Mouse (Mus musculus) cerebellum, adult 2 months (tissue): ENCODE data around the gene Dhrs13. TPM values are rescaled to one million over a fixed set of nuclear protein-coding genes. Genes with fewer than 3 reads are reported as not detected.

ENCODE experiments used
- DNase-seq, 2 experiments: peaks; one replicate each; pipeline ENCODE4 v3.0.0; 2021
- H3K27ac ChIP-seq: fragments of 200-500 bp; 2 replicates; pipeline ENCODE4 v1.5.1; 2012; ENCODE audit warnings: low read length, control low read depth, inconsistent platforms; ENCODE audit not compliant: insufficient read depth
- H3K27me3 ChIP-seq: fragments of 200-500 bp; 2 replicates; pipeline ENCODE4 v1.6.1; 2012; ENCODE audit warnings: inconsistent platforms, mild to moderate bottlenecking, low read length, moderate library complexity; ENCODE audit not compliant: control insufficient read depth, insufficient read depth
- H3K4me1 ChIP-seq: fragments of 200-500 bp; 2 replicates; pipeline ENCODE4 v1.6.1; 2011; ENCODE audit warnings: low read length; ENCODE audit not compliant: control insufficient read depth, insufficient read depth
- H3K4me3 ChIP-seq: fragments of 200-500 bp; replicated peaks from 2 replicates; pipeline ENCODE3; 2011; ENCODE audit warnings: mild to moderate bottlenecking, low read depth, low read length, control low read depth; ENCODE audit not compliant: insufficient read depth
- CTCF ChIP-seq: fragments of 200-500 bp; IDR thresholded peaks from 2 replicates; pipeline ENCODE4 v1.5.1; 2011; ENCODE audit warnings: low read depth, mild to moderate bottlenecking, control low read depth, low read length, moderate library complexity, borderline replicate concordance; ENCODE audit not compliant: insufficient read depth
- POLR2A ChIP-seq: fragments of 200-500 bp; IDR thresholded peaks from 2 replicates; pipeline ENCODE4 v1.6.1; 2011; ENCODE audit warnings: low read length, control low read depth, borderline replicate concordance; ENCODE audit not compliant: insufficient read depth
- WGBS: fragments of 180-500 bp; shearing (Covaris S2); methylation state at CpG from one replicate; pipeline ENCODE4 v1.1.7; 2018; 5-methylcytosine and 5-hydroxymethylcytosine counted together
- polyA plus RNA-seq: library from polyadenylated mRNA; depleted of rRNA; stranded (reverse); fragments of >200 nt; gene quantifications from 2 replicates; pipeline ENCODE4 v1.2.3, GENCODE M21; 2012

Dhrs13 gene
- polyA plus RNA-seq, 1 experiment, result 18.8 TPM

GRCm38 (mm10) chr11:78053078-78053477 lies 21.0 kb downstream of the Dhrs13 start:
- H3K4me1 ChIP-seq, result no peaks in the 10 kb centered on the region
- TF ChIP-seq POLR2A, result no peak
- TF ChIP-seq CTCF, result no peak
- no peak for DNase-seq
- whole genome bisulfite sequencing, result 94% methylated on average over 8 of the region's 8 CpGs
- H3K4me3 ChIP-seq, result no peak overlapping the region
- H3K27ac ChIP-seq, result no peak overlapping the region
- no peaks in the 10 kb centered on the region for H3K27me3 ChIP-seq

GRCm38 (mm10) chr11:78056946-78057345 lies 24.9 kb downstream of the Dhrs13 start:
- WGBS, result 55% methylated on average over 8 of the region's 8 CpGs
- TF ChIP-seq POLR2A (no peak), CTCF (no peak)
- Histone ChIP-seq H3K27me3 (no peaks in the 10 kb centered on the region), H3K4me3 (no peak overlapping the region), H3K27ac (no peak overlapping the region), H3K4me1 (no peaks in the 10 kb centered on the region)
- peak in 1 of 2 experiments; percentile 6 for DNase-seq

- DNase-seq, result peak; percentile 55 to 65
- TF ChIP-seq POLR2A (no peak), CTCF (peak; percentile 86)
- H3K27ac ChIP-seq, result no peak overlapping the region
- no peak overlapping the region for H3K4me3 ChIP-seq
- H3K4me1 ChIP-seq, result no peaks in the 10 kb centered on the region
- no peaks in the 10 kb centered on the region for H3K27me3 ChIP-seq
- WGBS, result 38% methylated on average over 9 of the region's 9 CpGs
Measured at GRCm38 (mm10) chr11:78059833-78060757, 28.0 kb downstream of the Dhrs13 start.

DNA sequence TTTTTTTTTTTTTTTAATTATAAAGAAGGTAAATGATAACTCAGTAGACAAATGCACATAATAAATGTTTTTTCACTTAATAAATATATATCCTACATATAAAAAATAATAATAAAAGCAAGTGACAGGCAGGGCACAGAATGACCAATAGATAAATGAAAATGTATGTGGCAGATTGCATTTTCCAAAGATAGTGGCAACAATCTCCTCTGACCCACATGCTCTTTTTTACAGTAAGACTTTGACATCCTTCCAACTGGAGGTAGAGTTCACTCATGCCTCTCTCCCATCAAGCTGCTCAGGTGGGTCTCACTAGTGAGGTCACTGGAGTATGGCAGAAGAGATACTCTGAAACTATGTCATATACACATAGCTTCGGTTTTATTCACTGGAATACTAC lies 30.5 kb downstream of the Dhrs13 start:
- no peak for DNase-seq
- no peak overlapping the region for H3K4me3 ChIP-seq
- no peaks in the 10 kb centered on the region for H3K4me1 ChIP-seq
- TF ChIP-seq CTCF (no peak), POLR2A (no peak)
- no peaks in the 10 kb centered on the region for H3K27me3 ChIP-seq
- WGBS, result 90% methylated on average over 1 of the region's 1 CpGs
- no peak overlapping the region for H3K27ac ChIP-seq

- H3K4me3 ChIP-seq, result no peak overlapping the region
- DNase-seq, result no peak
- H3K27ac ChIP-seq, result no peak overlapping the region
- no peak for TF ChIP-seq POLR2A
- no peak for TF ChIP-seq CTCF
- H3K27me3 ChIP-seq, result no peaks in the 10 kb centered on the region
- WGBS, result 48% methylated on average over 2 of the region's 2 CpGs
- no peaks in the 10 kb centered on the region for H3K4me1 ChIP-seq
Measured at GRCm38 (mm10) chr11:78065906-78066305, 33.8 kb downstream of the Dhrs13 start.

DNA sequence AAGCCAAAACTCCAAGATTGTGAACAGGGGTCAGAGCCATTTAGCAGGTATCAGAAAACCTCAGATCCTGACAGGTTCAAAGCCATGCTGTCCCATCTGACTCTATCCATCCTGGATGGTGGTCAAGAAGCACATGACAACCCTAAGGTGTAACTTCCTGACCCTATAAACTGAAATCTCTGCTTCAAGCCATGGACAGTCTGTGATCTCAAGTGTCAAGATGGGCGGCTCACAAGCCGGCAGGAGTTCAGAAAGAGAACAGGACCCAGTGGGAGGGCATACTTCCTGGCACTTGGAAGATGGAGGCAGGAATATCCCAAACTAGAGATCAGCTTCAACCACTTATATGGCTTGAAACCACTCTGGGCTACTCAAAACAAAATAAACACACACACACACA lies 34.6 kb downstream of the Dhrs13 start:
- Histone ChIP-seq H3K4me1 (no peaks in the 10 kb centered on the region), H3K4me3 (no peak overlapping the region), H3K27me3 (no peaks in the 10 kb centered on the region), H3K27ac (no peak overlapping the region)
- TF ChIP-seq CTCF (no peak), POLR2A (no peak)
- 45% methylated on average over 2 of the region's 2 CpGs for WGBS
- DNase-seq, result no peak

DNA sequence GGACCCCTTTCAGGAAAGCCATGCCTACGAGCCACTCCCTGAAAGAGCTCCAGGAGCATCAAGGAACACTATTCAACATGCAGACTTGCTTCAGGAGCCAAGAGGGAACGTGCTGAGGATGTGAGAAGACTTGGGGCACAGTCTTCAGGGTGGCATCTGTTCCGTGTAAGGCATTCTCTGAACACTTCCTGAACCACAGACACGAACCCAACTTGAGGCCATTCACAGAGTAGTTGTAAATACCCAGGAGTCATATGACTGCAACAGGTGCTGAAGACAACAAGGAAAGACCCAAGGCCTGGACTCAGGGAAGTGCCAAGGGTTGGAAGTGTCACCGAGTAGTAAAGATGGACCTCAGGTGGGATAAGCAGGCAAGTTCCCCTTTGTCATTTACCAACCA lies 35.5 kb downstream of the Dhrs13 start:
- TF ChIP-seq CTCF (no peak), POLR2A (no peak)
- no peaks in the 10 kb centered on the region for H3K4me1 ChIP-seq
- 61% methylated on average over 5 of the region's 5 CpGs for WGBS
- no peaks in the 10 kb centered on the region for H3K27me3 ChIP-seq
- no peak overlapping the region for H3K4me3 ChIP-seq
- H3K27ac ChIP-seq, result no peak overlapping the region
- no peak for DNase-seq

DNA sequence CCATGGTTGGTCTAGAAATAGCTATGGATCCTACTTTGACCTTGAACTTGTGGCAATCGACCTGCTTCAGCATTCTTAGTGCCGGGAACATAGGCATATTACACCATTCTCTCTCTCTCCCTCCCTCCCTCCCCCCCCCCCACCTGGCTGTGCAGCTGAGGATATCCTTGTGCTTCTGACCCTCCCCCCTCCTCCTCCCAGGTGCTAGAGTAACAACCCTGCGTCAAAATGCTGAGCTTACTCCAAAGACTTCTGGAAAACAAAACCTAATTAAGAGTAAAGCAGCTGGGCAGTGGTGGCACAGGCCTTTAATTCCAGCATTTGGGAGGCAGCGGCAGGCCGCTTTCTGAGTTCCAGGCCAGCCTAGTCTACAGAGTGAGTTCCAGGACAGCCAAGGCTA lies 37.0 kb downstream of the Dhrs13 start:
- Histone ChIP-seq H3K4me3 (no peak overlapping the region), H3K4me1 (no peaks in the 10 kb centered on the region), H3K27ac (no peak overlapping the region), H3K27me3 (no peaks in the 10 kb centered on the region)
- TF ChIP-seq CTCF (no peak), POLR2A (no peak)
- DNase-seq, result no peak
- WGBS, result 82% methylated on average over 5 of the region's 5 CpGs
